Mouse (Mus musculus) layer of hippocampus, postnatal 25 days (tissue): Measurements from ENCODE around the gene Irf6. TPM values are rescaled to one million over a fixed set of nuclear protein-coding genes. Genes with fewer than 3 reads are reported as not detected.

Experiments used
- DNase-seq, 2 experiments: peaks; one replicate each; pipeline ENCODE4 v3.0.0; 2022; ENCODE audit warnings: mixed read lengths in 2 of 2, low spot score in 1 of 2; ENCODE audit errors: extremely low spot score in 1 of 2
- total RNA-seq, 2 experiments: library from RNA; stranded (reverse); gene quantifications; 2 replicates each; pipeline ENCODE4 v1.2.3; 2021

Gene Irf6
- total RNA-seq, 2 experiments from 2014 or later: 0.49 to 1.1 TPM

DNA sequence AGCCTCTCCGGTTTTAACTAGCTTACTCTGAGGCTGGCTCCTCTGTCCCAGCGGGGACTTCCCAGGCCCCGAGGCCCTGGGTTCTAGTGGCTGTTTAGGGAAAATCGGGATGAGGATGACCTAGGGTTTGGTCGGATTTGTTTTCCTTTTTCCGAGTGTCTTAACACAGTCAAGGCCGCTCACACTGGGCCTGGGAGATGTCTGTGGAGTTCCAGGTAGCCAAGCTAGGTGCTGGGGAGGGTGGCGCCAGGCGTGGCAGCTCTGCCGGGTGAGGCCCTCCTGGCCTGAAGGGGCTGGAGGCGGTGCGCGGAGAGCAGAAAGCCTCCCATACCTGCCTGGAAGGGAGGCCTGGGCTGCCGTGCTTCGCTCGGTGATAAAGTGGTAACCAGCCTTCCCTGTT is 650 bp downstream of the Irf6 start:
- no peak for DNase-seq

DNA sequence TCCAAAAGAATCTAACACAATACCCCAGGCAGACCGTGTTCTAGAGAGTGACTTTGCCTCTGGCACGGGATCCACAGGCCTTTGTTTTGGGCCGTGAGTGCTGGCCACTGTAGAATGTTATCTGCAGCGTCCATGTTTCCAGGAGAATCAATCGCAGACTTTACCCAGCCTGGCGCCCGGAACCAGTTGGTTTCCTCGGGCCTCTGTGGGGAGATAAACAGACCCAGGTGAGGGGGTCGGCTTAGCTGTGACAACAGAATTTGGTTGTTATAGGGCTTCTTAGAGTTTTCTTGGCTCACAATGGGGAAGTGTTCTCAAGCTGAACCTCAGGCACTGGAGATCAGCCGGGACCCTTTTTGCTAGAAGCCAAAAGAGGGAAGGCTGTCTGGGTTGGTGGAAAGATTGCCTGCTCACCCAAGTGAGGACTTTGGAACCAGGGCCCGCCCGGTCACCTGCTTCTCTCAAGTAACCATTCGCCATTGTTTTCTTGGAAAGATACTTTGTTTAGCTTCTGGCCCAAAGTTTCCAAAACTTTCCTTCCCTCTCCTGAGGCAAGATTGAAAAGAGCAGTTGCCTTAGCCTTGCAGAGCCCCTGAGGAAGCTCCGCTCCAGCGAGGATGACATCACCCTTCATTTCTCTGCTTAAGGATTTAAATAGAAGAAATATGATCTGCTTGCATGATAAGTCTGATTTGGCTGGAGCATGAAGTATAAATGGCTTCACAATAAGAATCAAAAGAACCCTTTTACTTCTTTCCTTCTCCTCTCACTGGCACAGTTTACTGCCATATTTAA is 3.6 kb downstream of the Irf6 start:
- no peak for DNase-seq

DNA sequence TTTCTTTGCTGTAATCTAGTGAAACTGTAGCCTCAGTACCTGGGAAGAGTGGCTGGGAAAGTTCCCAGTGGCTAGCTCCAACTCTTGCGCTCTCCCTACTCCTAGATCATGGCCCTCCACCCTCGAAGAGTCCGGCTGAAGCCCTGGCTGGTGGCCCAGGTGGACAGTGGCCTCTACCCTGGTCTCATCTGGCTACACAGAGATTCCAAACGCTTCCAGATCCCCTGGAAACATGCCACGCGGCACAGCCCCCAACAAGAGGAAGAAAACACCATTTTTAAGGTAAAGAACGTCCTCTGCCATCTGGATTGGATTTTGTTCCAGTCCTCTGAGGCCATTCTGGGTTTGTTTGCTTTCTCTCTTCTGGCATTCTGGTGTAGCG is 4.2 kb downstream of the Irf6 start:
- no peak for DNase-seq

DNA sequence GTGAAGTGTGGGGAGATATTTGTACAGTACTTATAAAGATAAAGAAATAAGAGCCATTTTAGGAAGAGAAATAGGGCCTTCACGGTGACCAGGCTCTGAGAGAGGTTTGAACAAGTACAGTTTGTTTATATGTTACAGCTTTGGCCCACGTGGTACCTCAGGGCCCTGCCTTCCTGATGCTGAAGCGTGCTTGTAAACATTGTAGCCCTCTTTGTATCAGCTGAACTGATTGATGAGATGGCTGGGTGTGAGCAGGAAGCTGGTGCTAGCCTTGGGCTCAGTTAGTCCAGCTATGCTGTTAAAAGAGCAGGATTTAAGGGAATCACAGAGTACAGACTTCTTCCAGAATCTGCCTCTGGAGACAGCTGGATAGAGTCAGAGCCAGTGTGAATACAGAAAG is 6.3 kb downstream of the Irf6 start:
- DNase-seq: no peak

DNA sequence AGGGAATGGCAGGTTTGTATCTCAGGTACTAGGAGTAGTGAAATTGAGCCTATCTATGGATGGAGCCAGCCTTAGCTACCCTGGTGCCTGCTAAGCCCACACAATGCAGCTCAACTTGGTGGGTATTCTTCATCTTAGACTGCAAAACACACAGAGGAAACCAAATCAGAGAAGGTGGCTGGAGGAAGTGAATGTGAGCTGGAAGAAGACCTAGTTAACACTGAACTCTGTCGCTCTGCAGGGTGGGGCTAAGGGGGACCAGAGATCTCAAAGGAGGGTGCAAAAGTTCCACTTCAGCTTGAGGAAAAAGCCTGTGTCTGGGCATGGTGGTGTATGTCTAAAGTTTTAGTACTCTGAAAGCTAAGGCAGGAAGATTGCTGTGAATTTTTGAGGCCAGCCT is 6.7 kb downstream of the Irf6 start:
- no peak for DNase-seq

DNA sequence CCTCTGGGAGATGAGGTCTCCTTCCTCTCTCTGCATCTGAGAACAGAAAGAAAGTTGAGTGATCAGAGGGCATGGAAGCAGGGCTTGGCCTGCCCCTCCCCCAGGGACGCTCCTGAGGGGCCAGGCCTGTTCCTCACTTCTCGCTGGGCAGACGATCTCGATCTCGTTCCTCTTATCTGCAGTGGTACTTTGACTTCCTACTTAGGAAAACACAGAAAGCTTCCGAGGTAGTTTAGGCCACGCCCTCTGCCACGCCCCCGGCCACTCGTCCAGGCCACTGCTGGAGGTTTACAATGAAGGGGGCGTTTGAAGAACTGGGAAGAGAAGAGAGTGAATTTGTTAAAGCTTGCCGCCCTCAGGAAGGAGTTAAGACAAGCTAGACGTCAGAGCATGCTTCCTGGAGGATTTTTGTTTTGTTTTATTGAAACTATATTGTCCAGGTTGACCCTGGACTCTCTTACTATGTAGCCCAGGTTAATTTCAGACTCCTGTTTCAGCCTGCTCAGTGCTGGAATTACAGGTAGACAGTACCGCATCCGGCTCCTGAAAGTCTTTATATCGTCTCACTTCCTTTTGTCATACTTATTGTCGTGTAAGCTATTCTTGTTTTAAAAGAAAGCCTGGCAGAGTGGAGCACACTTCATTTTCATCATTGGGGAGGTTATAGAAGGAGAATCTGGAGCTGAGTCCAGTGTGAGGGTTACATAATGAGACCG is 7.6 kb downstream of the Irf6 start:
- DNase-seq: no peak

DNA sequence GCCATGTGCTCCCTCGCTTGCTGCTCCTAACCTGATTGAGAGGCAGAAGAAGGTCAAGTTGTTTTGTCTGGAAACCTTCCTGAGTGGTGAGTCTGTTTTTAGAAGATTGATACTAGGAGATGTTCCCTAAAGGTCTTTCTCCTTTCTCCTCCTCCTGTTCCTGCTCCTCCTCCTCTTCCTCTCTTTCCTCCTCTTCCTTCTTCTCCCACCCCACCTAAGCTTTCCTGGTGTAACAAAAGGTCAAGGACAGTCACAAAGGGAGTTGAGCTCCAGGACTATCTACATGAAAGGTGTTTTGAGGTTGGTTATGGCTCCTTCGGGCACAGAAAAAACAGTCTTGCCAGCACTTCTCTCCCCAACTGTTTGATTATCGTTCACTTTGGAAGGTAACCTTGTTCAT is 14.8 kb downstream of the Irf6 start, which contains the start of gene A130010J15Rik:
A130010J15Rik (plus strand) TSS at position 301 of the 400 bp plus-strand sequence.
- DNase-seq: no peak

DNA sequence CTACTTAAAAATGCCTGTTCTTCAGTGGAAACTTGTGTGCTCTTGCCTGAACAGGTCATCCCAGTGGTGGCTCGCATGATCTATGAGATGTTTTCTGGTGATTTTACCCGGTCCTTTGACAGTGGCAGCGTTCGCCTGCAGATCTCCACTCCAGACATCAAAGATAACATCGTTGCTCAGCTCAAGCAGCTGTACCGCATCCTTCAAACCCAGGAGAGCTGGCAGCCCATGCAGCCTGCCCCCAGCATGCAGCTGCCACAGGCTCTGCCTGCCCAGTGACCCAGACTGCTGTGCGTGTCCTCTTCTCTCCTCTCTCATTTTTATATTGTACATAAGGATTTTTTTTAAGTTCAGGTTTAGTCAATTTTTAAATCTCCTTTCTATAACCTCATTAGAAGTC is 16.3 kb downstream of the Irf6 start:
- no peak for DNase-seq

DNA sequence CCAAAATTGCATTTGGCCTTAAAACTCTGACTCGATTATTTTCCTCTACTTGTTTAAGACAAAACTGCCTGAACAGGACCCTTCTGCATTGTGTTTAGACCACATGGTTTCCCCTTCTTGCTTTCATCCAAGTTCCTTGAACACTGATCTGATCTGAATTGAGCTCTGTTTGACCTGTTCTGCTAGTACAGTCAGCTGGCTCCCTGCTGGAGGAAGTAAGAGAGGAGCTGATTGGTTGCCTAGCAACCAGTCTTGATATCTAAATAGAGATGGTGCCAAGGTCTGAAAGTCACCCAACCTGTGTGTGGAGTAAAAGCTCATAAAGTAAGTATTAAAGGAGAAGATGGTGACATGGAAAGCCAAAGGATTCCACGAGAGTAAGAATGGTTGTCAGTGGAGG is 16.9 kb downstream of the Irf6 start:
- no peak for DNase-seq

DNA sequence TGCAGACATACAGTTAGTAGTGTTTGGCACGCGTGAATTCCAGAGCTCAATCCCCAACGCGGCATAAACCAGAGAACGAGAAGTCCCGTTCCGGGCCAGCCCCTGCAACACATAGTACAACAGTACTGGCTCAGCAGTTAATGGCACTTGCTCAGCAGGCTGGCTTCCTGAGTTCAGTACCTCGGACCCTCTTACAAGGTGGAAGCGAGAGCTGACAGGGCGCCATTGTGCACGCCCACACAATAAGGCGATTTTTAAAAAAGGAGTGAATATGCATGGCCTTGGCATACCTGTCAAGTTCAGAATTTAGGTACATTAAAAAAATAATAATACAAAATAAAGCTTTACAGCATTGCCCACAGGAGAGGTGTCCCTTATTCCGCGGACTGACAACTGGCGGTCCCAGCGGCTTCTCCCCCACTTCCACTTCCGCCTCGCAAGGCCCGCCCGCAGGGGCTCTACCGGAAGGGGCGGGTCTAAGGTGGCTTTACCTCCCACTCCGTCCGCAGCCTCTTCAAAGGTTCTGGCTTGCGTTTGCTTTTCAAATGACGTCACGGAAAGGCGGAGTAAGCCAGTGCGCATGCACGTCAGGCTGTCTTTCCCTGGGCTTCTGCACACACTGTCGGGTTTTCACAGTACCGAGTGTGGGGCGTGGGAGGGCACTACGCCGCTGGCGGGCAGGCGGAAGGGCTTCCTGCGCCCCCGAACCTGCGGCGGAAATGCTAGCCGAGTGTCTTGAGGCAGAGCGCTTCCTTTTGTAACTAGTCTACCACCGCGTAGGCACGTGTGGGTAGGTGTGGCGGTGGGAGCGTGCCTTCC is 20.3 kb downstream of the Irf6 start:
- DNase-seq: peak; percentile 74 to 83

DNA sequence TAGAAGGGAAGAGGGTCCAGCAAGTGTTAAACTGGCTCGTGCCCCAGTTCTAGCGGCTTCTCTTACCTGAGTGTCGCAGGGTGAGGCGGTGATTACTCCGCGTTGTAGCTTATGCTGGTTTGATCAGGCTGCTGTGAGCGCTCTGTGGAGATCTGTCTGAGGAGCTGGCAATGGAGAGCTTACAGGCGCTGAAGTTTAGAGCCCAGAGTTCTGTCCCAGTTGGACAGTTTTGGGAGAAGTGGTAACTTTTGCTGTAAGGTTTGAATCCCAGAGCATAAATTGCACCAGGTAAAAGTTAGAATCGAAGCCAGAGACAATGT is 20.9 kb downstream of the Irf6 start:
- no peak for DNase-seq

DNA sequence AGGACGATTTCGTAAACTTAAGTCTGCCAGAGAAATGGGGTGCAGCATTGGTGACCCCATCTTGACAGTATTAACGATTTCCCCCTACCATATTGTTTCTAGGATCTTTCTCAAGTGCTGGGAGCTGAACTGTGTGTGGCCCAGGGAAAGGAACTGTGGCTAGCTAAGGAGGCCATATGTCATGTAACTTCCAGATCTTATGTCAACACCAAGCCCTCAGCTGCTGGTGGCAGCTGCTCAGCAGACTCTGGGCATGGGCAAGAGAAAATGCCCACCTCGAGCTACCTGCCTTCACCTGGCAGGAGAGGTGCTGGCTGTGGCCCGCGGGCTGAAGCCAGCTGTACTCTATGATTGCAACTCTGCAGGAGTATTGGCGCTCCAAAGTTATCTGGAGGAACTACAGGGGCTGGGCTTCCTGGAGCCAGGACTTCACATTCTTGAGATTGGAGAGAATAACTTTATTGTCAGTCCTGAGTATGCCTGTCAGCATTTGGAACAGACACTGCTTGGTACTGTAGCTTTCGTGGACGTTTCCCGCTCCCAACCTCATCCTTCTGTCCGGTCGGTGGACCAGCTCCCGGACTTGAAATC is 21.3 kb downstream of the Irf6 start:
- no peak for DNase-seq

DNA sequence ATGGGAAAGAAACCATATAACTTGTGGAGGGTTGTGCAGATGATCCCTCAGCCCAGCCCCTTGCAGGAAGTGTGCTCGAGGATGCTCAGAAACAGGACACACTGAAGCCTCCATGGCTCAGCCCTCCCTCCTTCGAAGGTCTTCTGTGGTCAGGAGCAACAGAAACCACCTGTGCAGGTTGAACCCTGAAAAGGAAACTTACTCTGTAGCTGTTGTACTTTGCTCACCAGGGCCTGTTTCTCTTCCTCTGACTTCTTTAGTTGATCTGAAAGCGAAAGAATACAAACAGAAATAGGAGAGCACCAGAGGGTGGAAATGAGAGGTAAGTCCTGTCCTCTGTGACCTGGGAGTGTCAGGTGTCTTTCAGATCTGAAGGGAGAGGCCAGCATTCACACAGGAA is 28.2 kb downstream of the Irf6 start:
- no peak for DNase-seq

DNA sequence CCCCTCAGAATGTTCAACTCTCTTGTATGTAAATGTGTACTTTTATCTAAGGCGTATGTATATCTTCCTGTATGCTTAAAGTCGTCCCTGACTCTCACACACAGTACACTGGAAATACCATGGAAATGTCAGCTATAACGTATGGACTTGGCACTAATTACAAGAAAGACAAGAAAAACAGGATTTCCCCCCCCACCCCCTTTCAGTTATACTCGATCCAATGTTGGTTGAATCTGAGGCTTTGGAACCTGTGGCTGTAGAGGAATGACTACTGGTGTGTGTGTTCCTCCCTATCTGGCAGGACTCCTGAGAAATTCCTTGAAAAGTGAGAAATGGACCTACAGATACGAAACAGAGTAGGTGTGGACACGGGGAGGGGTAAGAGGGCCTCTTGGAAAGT is 35.3 kb downstream of the Irf6 start:
- no peak for DNase-seq

DNA sequence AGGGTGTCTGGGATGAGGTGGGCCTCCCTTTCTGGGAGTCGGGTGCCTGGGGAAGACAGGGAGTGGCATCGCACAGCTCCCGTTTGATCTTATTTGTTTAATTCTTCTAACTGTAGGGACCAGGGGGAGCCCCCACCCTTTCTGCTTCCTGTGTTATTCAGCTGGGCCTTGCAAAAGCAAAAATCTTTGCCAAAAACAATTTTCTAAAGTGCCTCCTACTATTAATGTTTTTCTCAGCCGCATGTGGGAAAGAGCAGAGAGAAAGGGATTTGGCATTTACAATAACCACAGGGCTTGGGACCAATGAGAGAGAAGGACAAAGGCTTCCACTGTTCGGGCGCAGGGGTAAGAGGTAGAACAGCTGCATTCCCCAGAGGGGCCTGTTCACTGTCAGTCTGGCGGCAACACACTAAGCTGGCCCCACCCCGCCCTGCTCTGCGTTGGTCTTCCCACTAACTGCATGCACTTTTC is 36.3 kb downstream of the Irf6 start:
- peak in 1 of 2 experiments; percentile 17 for DNase-seq

DNA sequence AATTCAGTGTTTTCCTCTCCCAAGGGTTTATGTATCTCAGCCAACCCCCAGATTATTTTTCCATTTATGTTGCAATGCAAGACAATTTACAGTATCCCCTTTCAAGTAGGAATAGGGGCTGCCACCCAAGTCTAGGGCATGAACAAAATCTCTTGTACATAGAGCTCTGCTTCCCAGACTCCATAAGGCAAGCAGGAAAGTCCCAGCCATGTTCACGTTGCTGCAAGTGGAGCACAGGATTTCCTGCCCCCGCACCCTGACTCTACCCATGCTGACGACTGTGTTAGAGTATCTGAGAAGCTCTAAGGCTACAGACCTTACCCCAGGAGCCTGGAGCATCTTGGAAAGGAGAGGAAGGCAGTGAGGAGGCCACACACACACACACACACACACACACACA is 36.9 kb downstream of the Irf6 start:
- DNase-seq: no peak

DNA sequence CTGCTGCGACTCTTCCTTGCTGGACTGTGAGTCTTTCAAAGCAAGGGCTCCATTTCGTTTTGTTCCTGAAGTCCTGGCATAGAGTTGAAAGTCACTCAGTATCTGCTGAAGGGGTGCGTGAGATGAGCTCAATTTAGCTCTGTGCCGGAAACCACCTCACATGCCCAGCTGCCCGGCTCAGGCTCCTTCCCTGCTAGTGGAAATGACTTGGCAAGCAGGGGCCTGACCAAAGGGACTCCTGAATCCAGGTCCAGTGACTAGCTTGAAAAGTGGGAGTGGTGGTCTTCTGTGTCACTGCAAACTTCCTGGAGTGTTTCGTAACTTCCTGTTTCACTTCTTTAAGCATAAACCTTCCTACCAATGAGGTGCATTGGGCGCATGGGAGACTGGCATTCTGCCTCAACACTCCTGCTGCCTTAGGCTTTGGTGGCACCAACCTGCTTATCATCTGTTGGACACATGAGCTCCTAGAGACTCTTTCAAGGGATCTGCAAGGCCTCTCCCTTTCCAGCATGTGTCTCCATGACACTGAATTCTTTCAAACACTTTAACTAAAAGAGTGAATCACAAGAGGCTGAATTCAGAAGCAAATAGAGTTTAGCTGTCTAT is 38.9 kb downstream of the Irf6 start:
- no peak for DNase-seq

DNA sequence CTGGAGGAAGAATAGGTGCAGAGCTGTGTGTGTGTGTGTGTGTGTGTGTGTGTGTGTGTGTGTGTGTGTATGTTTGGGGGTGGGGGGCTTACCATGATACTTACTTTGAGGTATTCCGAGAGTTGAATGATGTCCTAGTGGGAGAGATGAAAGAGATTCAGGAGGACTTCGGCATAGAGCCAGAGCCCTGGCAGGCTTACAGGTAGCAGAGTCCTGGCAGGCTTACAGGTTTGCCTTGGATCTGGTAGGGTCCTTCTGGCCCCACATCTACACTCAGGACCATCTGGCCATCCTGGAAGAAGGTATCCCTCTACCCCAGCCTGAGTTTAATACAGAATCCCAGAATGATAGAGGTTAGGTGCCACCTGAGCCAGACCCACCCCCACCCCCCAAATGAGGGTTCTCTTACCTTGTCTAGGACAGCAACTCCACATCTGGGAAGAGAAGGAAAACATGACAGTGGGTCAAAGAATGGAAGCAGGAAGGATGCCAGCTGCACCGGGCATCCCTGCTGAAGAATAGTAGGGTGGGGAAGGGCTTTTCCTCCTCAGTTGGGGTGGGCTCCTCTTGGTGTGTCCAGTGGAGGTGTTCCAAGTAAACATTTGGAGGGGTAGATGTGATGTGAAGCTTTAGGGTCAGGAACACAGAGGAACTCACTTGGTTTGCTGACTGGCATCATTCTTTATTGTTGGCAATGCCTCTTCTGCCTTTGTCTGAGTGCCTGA is 41.7 kb downstream of the Irf6 start:
- no peak for DNase-seq

DNA sequence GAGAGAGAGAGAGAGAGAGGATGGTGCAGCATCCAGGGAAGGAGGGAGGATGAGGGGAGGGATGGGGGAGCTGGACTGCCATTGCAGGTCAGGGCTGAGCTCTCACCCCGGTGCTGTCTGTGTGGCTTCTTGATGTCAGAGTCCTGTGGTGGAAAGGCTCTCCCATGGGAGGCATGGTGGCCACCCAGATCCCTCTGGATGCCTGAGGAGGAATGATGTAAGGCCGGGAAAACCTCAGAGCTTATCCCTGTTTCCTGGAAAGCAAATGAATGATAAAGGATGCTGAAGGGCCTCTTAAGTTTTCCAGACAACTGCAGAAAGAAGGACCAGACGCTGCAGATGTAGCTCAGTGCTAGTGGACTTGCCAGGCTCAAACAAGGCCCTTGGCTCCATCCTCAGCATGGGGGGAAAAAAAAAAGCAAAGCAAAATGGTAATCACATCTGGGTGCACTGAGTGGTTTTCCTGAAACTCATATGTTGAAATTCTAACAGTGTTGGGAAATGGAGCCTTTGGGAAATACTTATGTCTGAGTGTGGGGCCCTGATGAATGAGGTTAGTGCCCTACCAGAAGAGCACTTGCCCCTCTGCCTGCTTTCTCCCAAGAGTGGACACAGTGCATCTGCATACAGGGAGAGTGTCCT is 42.4 kb downstream of the Irf6 start:
- no peak for DNase-seq
